Mouse (Mus musculus): ENCODE data around the gene Catsperg1. TPM values are rescaled to one million over a fixed set of nuclear protein-coding genes. Genes with fewer than 3 reads are reported as not detected.
"Not testable (repeated sequence)": the region's sequence is repeated elsewhere in the genome, so short reads cannot be mapped to it uniquely, and the experiment has no call there.

The Catsperg1 gene
- polyA plus RNA-seq, 1 experiment from 2014 or later, result 1.2 TPM

- Histone ChIP-seq H3K27me3 (ENCODE audit: insufficient read depth, low read length) (peaks cover 22% of the 10 kb centered on the region), H3K9ac (replicated peaks; ENCODE audit: low read length) (peak within 1 kb of the TSS; percentile 76), H3K9me3 (ENCODE audit: low read length) (no peaks in the 10 kb centered on the region), H3K36me3 (ENCODE audit: insufficient read depth, low read length) (no peaks in the 10 kb centered on the region), H3K4me1 (ENCODE audit: insufficient read depth, low read length) (peaks cover 6% of the 10 kb centered on the region; the same call in 1 of the 2 replicates), H3K27ac (ENCODE audit: low read length) (0 out of 2 replicates have a peak within 1 kb of the TSS, but pooled peaks have one; percentile 8), H3K4me3 (ENCODE audit: low read length) (peak within 1 kb of the TSS; percentile 62), H3K4me2 (replicated peaks; ENCODE audit: low read depth, low read length) (peak within 1 kb of the TSS; percentile 96)
- WGBS, result 1% methylated on average over 62 of the region's 62 CpGs
- peak; percentile 28; the same call in 1 of the 2 replicates for ATAC-seq (ENCODE audit: low FRiP score, low TSS enrichment)
Observed at GRCm38 (mm10) chr7:29232247-29233013, 18.6 kb upstream of the Catsperg1 start, which contains the start of gene Kcnk6. Kcnk6 (minus strand) TSS chr7:29232515.

DNA sequence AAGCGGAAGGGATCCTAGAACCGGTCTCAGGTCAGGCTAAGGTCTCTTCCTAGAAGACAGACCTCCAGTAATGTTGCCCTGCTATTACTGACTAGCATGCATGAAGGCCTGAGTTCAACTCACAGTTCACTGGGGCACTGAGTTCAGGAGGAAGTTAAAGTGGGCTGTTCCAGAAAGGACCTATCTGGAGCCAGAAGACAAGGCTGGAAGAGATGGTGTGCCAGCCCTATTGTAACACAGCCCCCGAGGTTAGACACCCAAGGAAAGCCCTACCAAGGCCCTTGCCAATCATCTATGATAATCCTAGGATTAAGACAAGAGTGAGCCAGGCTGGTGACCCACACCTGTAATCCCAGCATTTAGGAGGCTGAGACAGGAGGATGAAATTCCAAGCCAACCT, 17.7 kb upstream of the Catsperg1 start:
- Histone ChIP-seq H3K4me2 (replicated peaks; ENCODE audit: low read depth, low read length) (peak overlapping the region; percentile 96), H3K4me3 (ENCODE audit: low read length) (peak overlapping the region; percentile 62), H3K9me3 (ENCODE audit: low read length) (no peaks in the 10 kb centered on the region), H3K9ac (replicated peaks; ENCODE audit: low read length) (peak overlapping the region; percentile 76), H3K36me3 (ENCODE audit: insufficient read depth, low read length) (no peaks in the 10 kb centered on the region), H3K27me3 (ENCODE audit: insufficient read depth, low read length) (peaks cover 22% of the 10 kb centered on the region), H3K27ac (ENCODE audit: low read length) (0 out of 2 replicates have a peak overlapping the region, but pooled peaks have one; percentile 8), H3K4me1 (ENCODE audit: insufficient read depth, low read length) (peaks cover 6% of the 10 kb centered on the region; the same call in 1 of the 2 replicates)
- ATAC-seq (ENCODE audit: low FRiP score, low TSS enrichment), result 0 out of 2 replicates have a peak, but pooled peaks have one; percentile 4
- 55% methylated on average over 3 of the region's 3 CpGs for WGBS

DNA sequence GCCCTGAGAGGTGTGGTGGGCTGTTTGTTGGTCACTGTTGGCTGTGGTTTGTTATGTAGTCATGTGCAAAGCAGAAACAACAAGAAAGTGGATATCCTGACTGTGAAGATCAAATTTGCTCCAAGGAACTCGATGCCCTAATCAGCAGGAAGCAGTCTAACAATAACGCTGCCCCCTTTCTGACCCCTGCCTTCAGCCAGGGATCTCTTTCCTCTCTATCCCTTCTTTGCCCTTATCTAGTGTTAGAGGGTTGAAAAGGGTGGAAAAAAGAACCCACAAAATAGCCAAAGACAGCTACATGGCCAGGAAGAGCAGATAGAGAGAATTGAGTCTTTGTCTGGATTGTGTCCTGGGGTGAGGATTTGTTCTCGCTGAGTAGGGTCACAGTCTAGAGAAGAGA, 16.7 kb upstream of the Catsperg1 start:
- peaks cover 22% of the 10 kb centered on the region for H3K27me3 ChIP-seq (ENCODE audit: insufficient read depth, low read length)
- no peak overlapping the region; the same call in 1 of the 2 replicates for H3K4me2 ChIP-seq (replicated peaks; ENCODE audit: low read depth, low read length)
- no peak overlapping the region for H3K27ac ChIP-seq (ENCODE audit: low read length)
- no peak overlapping the region for H3K4me3 ChIP-seq (ENCODE audit: low read length)
- H3K9me3 ChIP-seq (ENCODE audit: low read length), result no peaks in the 10 kb centered on the region
- H3K9ac ChIP-seq (replicated peaks; ENCODE audit: low read length), result no peak overlapping the region
- no peak for ATAC-seq (ENCODE audit: low FRiP score, low TSS enrichment)
- WGBS, result 43% methylated on average over 3 of the region's 3 CpGs
- H3K36me3 ChIP-seq (ENCODE audit: insufficient read depth, low read length), result no peaks in the 10 kb centered on the region
- peaks cover 7% of the 10 kb centered on the region for H3K4me1 ChIP-seq (ENCODE audit: insufficient read depth, low read length)

DNA sequence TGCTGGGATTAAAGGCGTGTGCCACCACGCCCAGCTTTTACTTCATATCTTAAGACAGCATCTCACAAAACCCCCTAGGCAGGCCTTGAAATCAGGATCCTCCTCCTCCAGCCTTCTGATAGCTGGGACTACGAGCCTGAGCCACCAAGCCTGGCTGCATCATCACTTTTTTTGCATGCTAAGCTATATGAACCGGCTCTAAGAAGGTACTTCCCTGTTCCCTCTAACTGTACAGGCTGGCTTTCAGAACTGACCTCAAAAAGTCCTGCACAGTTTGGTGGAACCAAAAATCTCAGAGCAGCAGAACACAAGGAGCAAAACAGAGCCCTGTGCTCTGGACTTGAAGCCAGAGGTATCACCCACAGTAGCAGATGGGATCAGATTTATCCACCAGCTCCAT, 14.4 kb upstream of the Catsperg1 start:
- no peak overlapping the region for H3K27ac ChIP-seq (ENCODE audit: low read length)
- no peak for ATAC-seq (ENCODE audit: low FRiP score, low TSS enrichment)
- H3K9me3 ChIP-seq (ENCODE audit: low read length), result no peaks in the 10 kb centered on the region
- H3K9ac ChIP-seq (replicated peaks; ENCODE audit: low read length), result no peak overlapping the region
- 77% methylated on average over 4 of the region's 4 CpGs for WGBS
- no peak overlapping the region for H3K4me2 ChIP-seq (replicated peaks; ENCODE audit: low read depth, low read length)
- peaks cover 22% of the 10 kb centered on the region for H3K27me3 ChIP-seq (ENCODE audit: insufficient read depth, low read length)
- no peak overlapping the region for H3K4me3 ChIP-seq (ENCODE audit: low read length)
- no peaks in the 10 kb centered on the region for H3K36me3 ChIP-seq (ENCODE audit: insufficient read depth, low read length)
- H3K4me1 ChIP-seq (ENCODE audit: insufficient read depth, low read length), result peaks cover 16% of the 10 kb centered on the region

GRCm38 (mm10) chr7:29225520-29225919, 11.7 kb upstream of the Catsperg1 start:
- ATAC-seq (ENCODE audit: low FRiP score, low TSS enrichment), result no peak

GRCm38 (mm10) chr7:29224756-29225394, 11.0 kb upstream of the Catsperg1 start:
- peak overlapping the region; percentile 11; the same call in 1 of the 2 replicates for H3K4me3 ChIP-seq (ENCODE audit: low read length)
- H3K4me1 ChIP-seq (ENCODE audit: insufficient read depth, low read length), result peaks cover 10% of the 10 kb centered on the region
- no peak overlapping the region for H3K27ac ChIP-seq (ENCODE audit: low read length)
- H3K4me2 ChIP-seq (replicated peaks; ENCODE audit: low read depth, low read length), result peak overlapping the region; percentile 35
- H3K36me3 ChIP-seq (ENCODE audit: insufficient read depth, low read length), result 0 out of 2 replicates have a peak, but pooled peaks cover 6% of the 10 kb centered on the region
- H3K9me3 ChIP-seq (ENCODE audit: low read length), result peaks cover 9% of the 10 kb centered on the region
- WGBS, result 17% methylated on average over 16 of the region's 16 CpGs
- H3K27me3 ChIP-seq (ENCODE audit: insufficient read depth, low read length), result no peaks in the 10 kb centered on the region
- peak overlapping the region; percentile 15; the same call in 1 of the 2 replicates for H3K9ac ChIP-seq (replicated peaks; ENCODE audit: low read length)
- 0 out of 2 replicates have a peak, but pooled peaks have one; percentile 55 for ATAC-seq (ENCODE audit: low FRiP score, low TSS enrichment)

More at GRCm38 (mm10) chr7:29225520-29225919, 11.7 kb upstream of the Catsperg1 start:
- Histone ChIP-seq H3K4me2 (replicated peaks; ENCODE audit: low read depth, low read length) (peak overlapping the region; percentile 35; the same call in 1 of the 2 replicates), H3K27me3 (ENCODE audit: insufficient read depth, low read length) (peaks cover 1% of the 10 kb centered on the region; the same call in 1 of the 2 replicates), H3K4me3 (ENCODE audit: low read length) (no peak overlapping the region), H3K27ac (ENCODE audit: low read length) (no peak overlapping the region), H3K9me3 (ENCODE audit: low read length) (peaks cover 3% of the 10 kb centered on the region), H3K4me1 (ENCODE audit: insufficient read depth, low read length) (peaks cover 10% of the 10 kb centered on the region), H3K9ac (replicated peaks; ENCODE audit: low read length) (no peak overlapping the region), H3K36me3 (ENCODE audit: insufficient read depth, low read length) (no peaks in the 10 kb centered on the region)
- 69% methylated on average over 13 of the region's 13 CpGs for WGBS

- Histone ChIP-seq H3K27ac (ENCODE audit: low read length) (no peak overlapping the region), H3K36me3 (ENCODE audit: insufficient read depth, low read length) (0 out of 2 replicates have a peak, but pooled peaks cover 6% of the 10 kb centered on the region), H3K9ac (replicated peaks; ENCODE audit: low read length) (no peak overlapping the region), H3K9me3 (ENCODE audit: low read length) (peaks cover 34% of the 10 kb centered on the region), H3K4me1 (ENCODE audit: insufficient read depth, low read length) (peaks cover 14% of the 10 kb centered on the region; the same call in 1 of the 2 replicates), H3K4me3 (ENCODE audit: low read length) (no peak overlapping the region), H3K27me3 (ENCODE audit: insufficient read depth, low read length) (no peaks in the 10 kb centered on the region), H3K4me2 (replicated peaks; ENCODE audit: low read depth, low read length) (no peak overlapping the region)
- WGBS, result 49% methylated on average over 15 of the region's 15 CpGs
- no peak for ATAC-seq (ENCODE audit: low FRiP score, low TSS enrichment)
Observed at GRCm38 (mm10) chr7:29214846-29215245, 1.0 kb upstream of the Catsperg1 start.

DNA sequence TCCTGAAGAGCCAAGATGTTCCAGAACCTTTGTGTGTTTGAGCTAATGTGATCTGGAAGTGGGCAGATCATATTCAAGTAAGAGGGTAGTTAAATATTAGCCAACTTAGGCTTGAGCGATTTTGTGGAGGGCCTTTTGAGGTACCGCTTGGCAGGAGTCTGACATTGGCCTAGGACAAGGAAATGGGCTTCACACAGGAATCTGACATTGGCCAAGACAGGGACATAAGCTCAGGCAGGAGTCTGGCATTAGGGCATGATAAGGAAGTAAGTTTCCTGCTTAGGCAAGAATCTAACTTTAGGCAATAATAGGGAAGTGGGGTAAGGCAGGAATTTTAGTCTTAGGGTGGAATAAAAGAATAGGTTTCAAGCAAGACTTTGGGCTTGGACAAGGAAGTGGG, 401 bp upstream of the Catsperg1 start:
- H3K4me1 ChIP-seq (ENCODE audit: insufficient read depth, low read length), result peaks cover 14% of the 10 kb centered on the region; the same call in 1 of the 2 replicates
- no peak for ATAC-seq (ENCODE audit: low FRiP score, low TSS enrichment)
- peak overlapping the region; percentile 36; the same call in 1 of the 2 replicates for H3K4me2 ChIP-seq (replicated peaks; ENCODE audit: low read depth, low read length)
- H3K4me3 ChIP-seq (ENCODE audit: low read length), result no peak overlapping the region
- H3K36me3 ChIP-seq (ENCODE audit: insufficient read depth, low read length), result 0 out of 2 replicates have a peak, but pooled peaks cover 4% of the 10 kb centered on the region
- no peak overlapping the region for H3K9ac ChIP-seq (replicated peaks; ENCODE audit: low read length)
- peaks cover 28% of the 10 kb centered on the region for H3K9me3 ChIP-seq (ENCODE audit: low read length)
- no peaks in the 10 kb centered on the region for H3K27me3 ChIP-seq (ENCODE audit: insufficient read depth, low read length)
- WGBS, result 54% methylated on average over 2 of the region's 2 CpGs
- H3K27ac ChIP-seq (ENCODE audit: low read length), result no peak overlapping the region

GRCm38 (mm10) chr7:29212775-29213560, 867 bp downstream of the Catsperg1 start:
- WGBS, result 13% methylated on average over 40 of the region's 40 CpGs
- H3K36me3 ChIP-seq (ENCODE audit: insufficient read depth, low read length); H3K27me3 ChIP-seq (ENCODE audit: insufficient read depth, low read length); H3K27ac ChIP-seq (ENCODE audit: low read length); H3K9ac ChIP-seq (replicated peaks; ENCODE audit: low read length): not testable (repeated sequence)
- H3K9me3 ChIP-seq (ENCODE audit: low read length), result peaks cover 23% of the 10 kb centered on the region
- peak overlapping the region; percentile 11; the same call in 1 of the 2 replicates for H3K4me3 ChIP-seq (ENCODE audit: low read length)
- H3K4me2 ChIP-seq (replicated peaks; ENCODE audit: low read depth, low read length), result peak overlapping the region; percentile 36
- peaks cover 14% of the 10 kb centered on the region; the same call in 1 of the 2 replicates for H3K4me1 ChIP-seq (ENCODE audit: insufficient read depth, low read length)
- ATAC-seq (ENCODE audit: low FRiP score, low TSS enrichment), result peak; percentile 5; the same call in 1 of the 2 replicates
